Mouse (Mus musculus) inflammation-experienced regulatory T-cells, adult 6 months (primary cell): ENCODE results near the gene Rhbdd1. TPM values are rescaled to one million over a fixed set of nuclear protein-coding genes. Genes with fewer than 3 reads are reported as not detected.

Source experiments
- ATAC-seq: one replicate; pipeline ENCODE4 v1.8.0; 2017
- polyA plus RNA-seq, 3 experiments: library from polyadenylated mRNA; unstranded; fragments of 100-300 nt; shearing (Covaris generic); gene quantifications; one replicate each; pipeline ENCODE4 v1.2.1; 2017

Gene Rhbdd1
- polyA plus RNA-seq, 3 experiments from 2014 or later = 15.3 to 21.5 (median 20.5) TPM

DNA sequence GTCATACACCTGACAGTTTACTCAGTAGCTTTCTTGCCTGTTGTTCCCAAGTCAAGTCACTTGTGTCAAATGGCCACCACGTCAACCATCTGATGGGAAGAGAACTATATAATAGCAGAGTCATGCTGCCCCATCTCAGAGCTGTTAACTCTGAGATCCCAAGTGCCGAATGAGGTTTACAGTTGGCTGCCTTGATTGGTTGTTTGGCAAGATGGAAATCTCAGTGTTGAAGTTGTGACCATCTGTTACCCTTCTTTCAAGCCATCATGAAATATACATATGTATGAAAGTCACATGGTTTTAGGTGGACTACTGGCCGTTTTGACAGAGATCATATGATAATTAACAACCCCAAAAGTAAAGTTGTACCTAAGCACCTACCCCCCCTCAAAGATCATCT, 121.0 kb downstream of the Rhbdd1 start:
- ATAC-seq = no peak

DNA sequence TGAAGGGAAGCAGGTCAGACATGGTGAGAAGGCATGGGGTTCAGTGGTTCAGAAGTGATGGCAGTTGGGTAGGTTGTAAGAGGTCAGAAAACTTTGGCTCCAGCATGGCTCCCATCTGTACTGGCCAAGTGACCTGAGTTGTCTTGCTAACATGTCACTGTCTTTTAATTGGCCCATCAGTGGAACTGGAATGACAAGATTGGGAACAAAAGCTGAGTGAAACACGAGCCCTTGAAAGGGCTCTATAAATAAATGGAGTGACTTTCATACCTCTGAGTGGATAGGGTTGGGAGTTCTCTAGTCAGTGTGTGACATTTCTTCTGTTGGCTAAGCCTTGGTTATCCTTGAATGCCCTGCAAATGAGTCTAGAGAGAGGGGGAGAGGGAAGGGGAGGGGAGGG, 123.9 kb downstream of the Rhbdd1 start:
- no peak for ATAC-seq

DNA sequence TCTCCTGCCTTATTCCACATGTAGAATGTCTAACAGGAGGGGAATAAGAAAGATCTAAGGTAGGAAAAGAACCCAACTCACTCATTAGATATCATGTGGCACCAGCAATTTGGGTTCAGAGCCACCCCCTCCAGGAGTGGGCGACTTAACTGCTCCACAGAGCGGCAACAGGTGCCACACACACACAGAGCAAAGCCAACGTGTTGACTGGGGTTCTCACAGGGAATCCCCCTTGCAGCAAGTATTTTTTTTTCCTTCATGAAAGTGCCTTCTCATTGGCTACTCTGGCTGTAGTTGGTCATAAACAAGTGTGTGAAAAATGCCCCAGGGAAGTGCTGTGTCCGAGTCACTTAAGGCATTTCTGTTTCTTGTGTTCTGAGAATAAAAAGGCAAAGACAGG, 127.3 kb downstream of the Rhbdd1 start:
- ATAC-seq = peak; percentile 57

DNA sequence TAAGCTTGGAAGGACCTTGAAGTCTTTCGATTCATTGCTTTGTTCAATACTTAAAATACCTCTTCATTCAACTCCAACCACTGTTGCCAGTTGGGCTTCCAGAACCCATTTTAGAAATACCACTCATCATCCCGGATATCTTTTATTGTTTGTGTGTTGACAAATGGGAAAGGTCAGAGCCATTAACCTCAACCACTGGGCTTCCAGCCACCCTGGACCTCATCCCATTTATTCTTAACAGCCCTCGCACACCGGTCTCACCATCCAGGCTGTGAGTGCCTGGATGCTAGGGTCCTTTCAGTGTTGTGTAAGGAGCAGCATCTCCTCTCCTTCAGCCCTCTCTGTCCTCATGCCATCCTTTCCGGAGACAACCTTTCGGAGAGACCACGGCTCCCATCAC, 129.8 kb downstream of the Rhbdd1 start:
- no peak for ATAC-seq

DNA sequence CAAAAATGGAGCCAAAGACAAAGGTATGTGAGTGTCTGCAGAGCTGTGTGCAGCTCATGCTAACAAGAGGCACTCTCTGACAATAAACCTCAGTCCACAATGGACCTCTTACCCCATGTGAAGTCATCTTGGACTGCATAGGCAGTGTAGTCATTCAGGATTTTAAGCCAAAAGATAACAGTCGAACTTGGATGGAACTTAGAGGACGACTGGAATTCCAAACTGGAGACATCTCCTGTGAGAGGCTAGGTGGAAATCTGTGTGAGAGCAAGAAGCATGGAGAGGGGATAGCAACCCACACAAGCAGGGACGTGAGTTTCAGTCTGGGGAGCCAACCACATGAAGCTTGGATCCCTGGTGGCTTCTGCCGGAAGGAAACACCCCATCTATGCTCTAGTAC, 133.6 kb downstream of the Rhbdd1 start:
- no peak for ATAC-seq

DNA sequence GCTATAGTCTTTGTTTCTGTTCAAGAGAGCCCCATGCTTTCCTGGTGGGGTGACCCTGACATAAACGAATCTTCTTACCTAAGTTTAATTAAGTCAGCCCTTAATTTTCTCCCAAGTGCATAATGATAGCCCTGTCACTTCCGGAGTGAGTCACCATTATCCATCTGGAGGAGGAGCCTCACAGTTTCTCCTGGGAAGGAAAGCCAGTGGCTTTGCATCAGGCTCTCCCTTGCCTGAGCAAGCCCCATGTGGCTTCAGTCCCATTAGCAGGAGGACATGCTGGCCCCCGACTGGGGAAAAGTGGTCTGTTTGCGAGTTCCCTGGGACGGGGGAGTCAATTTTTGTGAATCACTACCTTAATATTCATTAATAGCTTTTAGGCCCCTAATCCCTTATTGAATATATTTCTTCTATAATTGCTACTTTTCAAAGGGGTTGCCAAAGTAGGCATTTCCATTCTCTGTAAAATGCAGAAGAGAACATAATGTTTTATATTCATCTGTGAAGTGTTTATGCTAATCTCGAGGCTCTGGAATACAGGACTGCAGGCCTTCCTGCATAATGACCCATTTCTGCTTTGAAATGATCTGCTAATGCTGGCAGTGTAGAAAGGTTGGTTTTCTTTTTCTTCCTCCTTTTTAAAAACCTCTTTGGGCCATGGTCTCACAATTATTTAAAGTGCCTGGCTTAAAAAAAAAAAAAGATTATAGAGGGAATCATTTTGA, 135.8 kb downstream of the Rhbdd1 start:
- ATAC-seq = no peak

DNA sequence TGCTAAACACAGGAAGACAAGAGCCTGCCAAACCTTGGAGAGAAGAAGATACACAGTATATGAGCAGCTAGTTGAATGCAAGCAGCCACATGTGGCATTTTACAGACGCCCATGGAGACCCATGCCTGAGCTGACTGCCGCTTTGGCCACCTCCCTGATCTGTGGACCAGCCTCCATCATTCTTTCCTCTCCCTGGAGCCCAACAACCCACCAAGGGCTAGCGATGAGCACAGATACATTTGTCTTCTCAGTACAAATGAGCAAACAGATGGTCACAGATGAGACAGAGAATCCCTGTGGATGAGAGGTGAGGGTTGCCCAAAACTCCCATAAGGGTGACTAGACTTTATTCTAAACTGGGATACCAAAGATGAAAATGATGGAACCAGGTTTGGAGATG, 137.8 kb downstream of the Rhbdd1 start:
- no peak for ATAC-seq

DNA sequence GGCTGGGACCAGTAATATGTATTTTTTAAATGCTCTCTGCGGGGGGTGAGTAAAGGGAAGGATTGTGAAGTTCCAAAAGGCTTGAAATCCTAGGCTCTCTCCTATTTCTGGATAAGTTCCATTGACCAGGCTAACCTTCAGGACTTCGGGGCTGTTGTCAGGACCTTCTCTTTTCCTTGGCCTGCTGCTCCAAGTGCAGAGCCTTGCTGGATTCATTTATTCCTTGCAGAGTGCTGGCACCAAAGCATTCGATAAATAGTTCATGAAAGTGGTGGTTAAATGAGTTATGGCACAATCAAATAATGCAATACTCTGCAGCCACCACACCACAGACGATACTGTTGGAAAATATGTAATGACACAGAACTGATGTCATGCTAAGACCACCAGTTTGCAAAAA, 143.1 kb downstream of the Rhbdd1 start:
- no peak for ATAC-seq

DNA sequence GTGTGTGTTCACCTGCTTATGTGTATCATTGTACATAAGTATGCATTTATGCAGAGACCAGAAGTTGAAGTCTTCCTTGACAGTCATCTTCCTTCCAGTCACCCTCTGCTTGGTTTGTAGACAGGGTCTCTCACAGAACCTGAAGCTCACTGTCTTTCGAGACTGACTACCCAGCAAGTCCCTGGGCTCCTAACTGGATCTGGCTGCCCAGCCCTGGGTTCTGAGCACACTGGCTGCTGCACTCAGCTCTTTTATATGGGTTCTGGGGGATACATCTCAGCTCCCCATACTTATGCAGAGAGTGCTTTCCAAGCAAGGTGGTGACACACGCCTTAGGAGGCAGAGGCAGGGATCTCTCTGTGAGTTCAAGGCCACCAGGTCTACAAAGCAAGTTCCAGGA, 143.7 kb downstream of the Rhbdd1 start:
- ATAC-seq = no peak

DNA sequence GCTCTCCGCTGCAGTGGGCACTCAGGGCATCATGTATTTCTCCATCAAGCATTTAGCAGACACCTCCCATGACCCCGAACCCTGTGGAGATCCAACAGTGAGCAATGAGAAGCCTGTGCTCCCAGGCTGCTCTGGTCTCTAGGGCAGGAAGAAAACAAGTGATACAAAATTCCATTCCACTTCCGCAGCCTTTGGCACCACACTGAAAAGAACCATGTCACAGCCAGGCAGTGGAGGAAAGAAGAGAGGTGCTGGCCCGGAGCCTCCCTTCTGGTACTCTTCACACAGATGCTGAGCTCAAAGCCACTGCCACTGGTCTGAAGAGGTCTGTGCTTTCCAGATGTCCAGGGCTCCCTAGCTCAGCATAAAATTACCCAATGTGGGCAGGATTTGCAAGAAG, 144.8 kb downstream of the Rhbdd1 start:
- ATAC-seq = no peak

DNA sequence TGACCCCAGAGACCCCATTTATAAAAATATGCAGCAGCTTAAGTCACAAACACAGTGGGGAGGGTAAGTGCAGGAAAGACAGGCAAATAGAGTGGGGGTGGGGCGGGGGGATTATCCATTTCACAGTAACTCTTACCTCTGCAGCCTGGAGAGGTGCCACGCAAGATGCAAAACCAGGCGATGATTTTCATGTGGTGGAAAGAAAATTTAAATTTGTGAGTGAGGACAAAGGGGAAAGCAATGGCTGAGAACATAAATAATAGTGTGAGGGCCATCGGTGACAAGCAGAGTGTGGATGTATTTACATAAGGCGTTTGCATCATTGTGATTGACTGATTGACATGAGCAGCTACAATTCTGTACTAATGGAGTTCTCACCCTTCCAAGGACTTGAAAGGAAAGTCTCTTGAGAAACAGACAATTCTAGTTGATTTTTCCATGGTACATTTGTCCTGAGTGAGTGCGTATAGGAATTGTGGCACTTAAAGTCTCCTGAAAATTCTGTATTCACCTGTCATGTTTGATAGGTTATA, 149.1 kb downstream of the Rhbdd1 start:
- no peak for ATAC-seq

DNA sequence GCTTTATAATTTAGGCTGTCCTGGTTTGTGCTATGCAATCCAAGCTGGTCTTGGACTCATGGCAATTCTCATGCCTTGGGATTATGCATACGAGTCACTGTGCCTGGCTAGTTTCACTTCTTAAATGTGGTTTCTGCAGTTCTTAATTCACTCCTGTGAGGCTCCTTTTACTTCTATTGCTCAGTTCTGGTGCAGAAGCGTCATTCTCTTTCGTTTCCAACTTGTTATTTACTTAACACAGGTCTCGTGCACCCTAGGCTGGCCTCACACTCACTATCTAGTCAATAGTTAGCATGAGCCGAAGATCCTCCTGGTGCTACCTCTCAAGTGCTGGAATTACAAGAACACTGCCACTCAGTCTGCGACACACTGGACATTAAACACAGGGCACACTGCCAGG, 152.6 kb downstream of the Rhbdd1 start:
- no peak for ATAC-seq

DNA sequence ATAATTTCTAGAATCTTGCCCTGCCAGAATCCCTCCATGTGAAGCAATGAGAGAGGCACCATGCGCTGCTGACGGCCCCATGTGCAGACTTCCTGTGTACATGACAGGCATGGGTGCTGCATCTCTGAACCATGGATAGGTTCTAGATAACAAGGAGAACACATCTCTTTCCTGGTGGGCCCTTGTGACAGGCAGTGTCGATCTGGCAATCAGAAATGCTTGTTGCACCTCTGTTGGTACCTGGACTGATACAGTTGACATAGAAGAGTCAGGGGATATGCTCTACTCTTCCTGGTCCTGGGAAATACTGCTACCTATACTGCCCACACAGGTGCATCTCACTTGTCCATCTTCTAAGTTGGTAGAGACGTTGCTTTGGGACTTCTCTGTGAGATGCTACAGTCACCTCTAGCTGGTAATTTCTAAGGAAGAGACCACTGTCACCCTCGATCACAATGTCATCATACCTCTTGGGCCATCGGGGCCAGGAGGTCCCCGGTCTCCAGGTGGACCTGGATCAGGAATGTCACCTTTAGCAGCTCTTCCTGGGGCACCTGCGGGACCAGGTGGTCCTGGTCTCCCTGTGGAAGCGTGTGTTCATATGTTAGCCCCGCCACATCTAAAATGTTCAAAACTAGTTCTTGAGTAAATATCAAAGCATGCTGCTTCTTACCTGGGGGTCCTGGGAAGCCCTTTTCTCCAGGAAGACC, 154.4 kb downstream of the Rhbdd1 start:
- ATAC-seq = no peak

DNA sequence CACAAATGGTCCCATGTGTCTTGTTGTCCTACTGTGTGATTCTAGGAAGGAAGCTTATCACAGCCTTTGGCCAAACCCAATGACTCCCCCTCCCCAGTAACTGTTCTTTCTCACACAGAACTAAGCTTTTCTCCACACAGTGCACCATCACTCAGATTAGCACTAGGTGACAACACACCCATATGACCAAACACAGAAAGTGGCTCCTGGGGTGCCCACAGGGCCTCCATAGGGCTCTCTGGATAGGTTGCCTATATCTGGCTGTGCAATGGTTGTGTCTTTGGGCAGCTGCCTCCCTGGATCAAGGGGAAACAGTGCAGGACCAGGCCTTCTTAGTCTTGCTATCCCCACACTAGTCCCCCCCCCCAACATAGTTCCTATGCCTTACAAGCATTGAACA, 157.2 kb downstream of the Rhbdd1 start:
- ATAC-seq = no peak

DNA sequence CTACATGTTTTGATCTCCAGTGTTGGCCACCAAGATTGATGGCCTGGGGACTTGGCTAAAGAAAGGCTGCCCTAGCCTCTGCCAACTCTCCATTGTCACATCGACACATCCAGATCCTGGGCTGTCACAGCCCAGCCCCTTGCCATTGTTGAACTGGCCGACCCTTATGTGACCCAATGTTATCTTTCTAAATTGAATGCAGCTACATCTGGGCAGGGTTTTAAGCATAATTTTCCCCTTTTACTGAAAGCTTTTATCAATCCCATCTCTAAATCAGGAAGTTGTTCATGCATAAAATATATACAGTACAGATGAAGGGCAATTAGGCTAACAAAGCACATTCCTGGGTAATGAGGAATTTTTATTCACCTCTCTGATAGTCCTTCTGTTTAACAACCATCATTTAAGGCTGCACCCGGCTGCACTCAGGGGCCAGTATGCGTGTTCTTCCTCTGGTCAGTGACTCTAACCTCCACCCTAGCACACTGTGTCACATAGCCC, 158.3 kb downstream of the Rhbdd1 start:
- no peak for ATAC-seq

DNA sequence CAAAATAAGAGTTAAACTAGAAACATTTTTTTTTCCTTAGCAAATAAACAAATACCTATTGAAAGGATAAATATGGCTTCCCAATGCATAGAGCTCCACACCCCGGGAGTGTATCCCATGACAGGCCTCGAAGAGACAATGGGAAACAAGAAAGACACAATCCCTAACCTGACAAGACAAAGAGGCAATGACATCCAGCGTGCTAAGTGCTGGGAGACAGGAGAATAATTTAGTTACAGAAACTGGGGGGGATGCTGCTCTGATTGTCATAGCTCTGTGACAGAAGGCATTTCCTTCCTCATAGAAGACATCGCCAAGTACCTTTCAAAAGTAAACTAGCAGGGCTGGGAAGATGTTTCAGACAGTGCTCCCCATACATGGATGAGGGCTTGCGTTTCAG, 159.0 kb downstream of the Rhbdd1 start:
- no peak for ATAC-seq

DNA sequence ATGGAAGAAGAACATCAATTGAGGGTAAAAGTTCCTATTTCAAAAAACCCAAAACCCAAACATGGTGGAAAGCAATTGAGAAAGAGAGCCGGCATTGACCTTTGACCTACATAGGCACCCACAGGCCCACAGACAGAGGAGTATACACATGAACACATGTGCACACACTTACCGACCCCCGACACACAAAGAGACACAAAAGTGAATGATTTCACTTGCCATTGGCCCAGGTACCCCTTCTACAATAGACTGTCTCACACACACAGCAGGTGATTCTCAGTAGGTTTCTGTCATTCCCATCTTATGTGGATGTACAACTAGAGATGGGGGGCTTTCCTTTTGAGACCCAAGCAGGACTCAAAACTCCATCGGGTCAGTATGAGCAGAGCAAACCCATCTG, 159.6 kb downstream of the Rhbdd1 start:
- no peak for ATAC-seq

DNA sequence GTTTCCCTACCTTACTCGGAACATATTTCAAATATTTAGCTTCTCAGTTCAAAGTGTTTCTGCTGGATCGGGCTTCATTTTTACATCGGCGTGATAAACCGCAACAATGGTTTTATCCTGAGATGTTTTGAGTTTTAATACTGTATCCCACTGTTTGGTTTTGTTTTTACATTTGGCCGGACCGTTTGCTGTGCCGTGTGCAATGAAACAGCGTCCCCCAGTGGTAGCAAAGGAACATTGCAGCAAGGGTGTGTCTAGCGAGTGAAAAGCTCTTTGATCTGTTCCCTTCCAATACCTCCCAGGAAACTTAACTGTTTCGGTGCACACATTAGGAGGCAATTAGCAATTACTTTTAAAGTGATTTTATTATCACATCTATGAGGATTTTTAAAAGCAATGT, 160.0 kb downstream of the Rhbdd1 start:
- no peak for ATAC-seq

DNA sequence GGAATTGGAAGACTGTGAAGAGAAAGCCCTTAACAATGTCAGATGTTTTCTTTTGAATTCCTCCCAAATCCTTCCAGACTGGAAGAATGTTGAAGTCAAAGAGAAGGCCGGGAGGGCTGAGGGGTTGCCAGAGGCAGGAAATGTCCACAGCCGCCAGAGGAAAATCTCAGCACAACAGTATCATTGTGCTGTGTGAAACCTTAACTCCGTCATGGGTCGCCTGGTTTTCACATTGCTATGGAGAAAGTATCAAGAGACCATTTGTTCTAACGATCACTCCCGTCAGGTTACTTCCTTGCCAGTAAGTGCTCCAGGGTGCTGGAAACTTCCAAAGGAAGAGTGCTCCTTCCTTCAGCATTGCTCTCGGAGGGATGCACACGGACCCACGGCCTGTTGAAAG, 160.5 kb downstream of the Rhbdd1 start:
- ATAC-seq = no peak

DNA sequence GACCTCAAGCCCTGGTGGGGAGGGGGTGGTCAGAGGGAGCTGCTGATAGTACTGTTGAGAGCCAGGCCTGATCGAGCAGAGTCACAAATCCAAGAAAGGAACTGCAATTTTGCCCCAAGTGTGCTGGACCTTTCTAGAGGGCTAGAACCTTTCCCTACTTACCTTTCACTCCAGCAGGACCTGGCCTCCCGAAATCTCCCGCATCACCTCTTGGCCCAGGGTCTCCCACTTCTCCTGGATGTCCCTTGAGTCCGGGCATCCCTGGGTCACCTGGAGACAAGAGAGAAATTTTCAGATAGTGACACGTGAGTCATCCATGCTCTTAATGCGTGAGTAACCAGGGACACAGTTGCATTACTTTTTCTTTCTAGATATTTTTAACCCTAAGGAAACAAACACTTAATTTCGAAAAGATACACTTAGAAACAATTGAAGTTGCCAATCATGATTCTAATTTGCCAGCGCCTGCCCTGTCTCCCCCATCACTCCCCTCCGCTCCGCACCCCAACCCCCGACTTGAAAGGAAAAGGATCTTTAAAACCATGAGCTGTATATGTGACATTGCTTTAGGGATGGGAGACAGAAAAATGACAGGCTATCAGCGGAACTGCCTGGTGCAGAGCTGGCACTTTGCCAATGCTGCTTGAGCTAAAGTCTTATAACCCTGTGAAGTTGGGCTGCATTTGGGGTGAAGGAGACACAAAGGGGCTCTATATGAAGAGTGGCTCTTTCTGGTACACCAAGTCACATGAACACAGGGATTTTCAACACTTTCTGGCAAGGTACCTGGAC, 163.6 kb downstream of the Rhbdd1 start:
- no peak for ATAC-seq

DNA sequence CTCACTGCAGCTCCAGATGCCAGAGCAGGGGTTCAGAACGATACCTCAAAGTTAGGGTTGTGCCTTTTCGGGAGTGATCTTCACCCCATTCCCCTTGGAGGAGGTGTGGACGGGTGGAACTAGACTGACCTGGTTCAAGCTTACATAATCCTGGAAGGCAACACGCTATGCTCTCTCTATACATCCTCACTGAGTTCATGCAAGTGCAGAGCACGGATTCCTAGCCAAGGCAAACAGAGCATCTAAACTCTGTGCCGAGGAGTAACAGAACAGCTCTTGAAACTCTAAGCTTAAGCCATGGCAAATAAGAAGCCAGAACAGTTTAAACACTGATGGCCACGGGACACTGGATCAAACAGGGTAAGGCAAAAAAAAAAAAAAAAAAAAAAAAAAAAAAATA, 166.1 kb downstream of the Rhbdd1 start:
- no peak for ATAC-seq

DNA sequence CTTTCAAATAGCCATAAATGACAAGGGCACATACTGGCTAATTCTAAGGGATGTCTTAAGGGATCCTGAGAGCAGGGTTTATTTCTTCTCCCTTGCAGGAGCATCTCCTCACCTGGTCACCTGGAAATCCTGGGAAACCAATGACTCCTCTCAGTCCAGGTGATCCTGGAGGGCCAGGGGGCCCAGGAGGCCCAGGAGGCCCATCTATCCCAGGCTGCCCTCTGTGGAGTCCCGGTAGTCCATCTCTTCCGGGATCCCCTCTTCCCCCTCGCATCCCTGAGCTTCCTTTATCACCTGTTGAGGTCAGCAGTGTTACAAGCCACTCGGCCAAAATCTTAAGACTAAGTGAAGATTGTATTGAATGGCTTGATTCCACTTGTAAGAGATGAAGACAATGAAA, 170.1 kb downstream of the Rhbdd1 start:
- ATAC-seq = no peak

DNA sequence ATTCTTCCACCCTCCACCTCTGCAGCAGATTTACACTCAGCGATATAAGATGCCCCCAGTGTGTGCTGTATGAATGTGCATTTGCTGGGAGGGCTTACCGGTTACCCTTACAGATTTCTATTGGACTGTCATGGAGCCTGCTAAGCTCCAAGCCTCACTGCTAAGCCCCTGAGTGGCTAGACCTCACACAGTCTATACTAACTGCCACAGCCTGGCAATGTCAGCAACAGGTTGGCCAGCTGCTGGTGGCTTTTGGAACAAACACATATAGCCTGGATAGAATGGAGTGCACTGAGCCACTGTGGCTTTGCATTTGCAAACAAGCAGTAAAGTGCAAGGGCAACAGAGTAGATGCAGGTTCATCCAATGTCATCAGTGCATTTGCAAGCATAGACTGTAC, 175.7 kb downstream of the Rhbdd1 start:
- no peak for ATAC-seq
